Mouse (Mus musculus): Measurements from ENCODE around the gene Ilf2.

Ilf2 gene

GRCm38 (mm10) chr3:90475831-90476611 lies at the start of gene Ilf2:
TSS of gene Ilf2 (plus strand) at chr3:90476126.
- peak; percentile 98 for DNase-seq (ENCODE audit: low read depth, low spot score)

DNA sequence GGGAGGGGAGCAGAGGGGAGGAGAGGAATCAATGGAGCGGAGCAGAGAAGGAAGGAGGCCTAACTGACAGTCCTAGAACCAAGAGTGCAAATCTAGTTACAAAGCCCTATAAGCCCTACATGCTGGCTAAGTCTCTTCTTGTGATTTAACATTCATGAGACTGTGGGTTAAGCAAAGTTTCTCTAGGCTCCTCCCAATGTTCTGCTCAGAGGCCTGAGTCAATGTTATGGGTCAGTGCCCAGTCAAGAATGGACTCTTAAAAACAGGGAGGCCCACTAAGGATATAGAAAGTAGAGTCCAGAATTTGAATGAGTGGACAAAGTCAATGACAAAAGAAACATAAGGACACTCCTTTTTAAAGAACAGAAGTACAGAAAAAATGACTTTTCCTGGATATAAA lies 48.4 kb upstream of the Ilf2 start:
- DNase-seq (ENCODE audit: low read depth, low spot score) = no peak

DNA sequence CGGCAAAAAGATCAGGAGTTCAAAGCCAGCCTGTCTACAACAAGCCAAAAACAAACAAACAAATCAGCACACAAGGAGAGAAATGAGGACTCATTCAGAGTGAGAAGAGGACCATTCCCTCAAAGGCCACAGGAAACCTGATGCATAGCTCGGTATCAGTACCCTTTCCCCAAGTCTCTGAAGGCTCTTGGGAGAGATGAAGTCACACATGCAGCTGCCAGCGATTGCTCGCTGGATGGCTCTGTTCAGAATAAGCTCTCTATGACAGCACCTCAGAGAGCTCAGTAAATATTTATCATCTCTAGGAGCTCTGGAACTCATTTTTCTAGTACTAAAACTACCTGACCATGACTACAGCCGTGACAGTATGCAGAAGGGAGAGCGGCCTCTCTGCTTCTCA lies 47.7 kb upstream of the Ilf2 start:
- no peak for DNase-seq (ENCODE audit: low read depth, low spot score)

GRCm38 (mm10) chr3:90429576-90429975 lies 46.4 kb upstream of the Ilf2 start:
- DNase-seq (ENCODE audit: low read depth, low spot score) = no peak

DNA sequence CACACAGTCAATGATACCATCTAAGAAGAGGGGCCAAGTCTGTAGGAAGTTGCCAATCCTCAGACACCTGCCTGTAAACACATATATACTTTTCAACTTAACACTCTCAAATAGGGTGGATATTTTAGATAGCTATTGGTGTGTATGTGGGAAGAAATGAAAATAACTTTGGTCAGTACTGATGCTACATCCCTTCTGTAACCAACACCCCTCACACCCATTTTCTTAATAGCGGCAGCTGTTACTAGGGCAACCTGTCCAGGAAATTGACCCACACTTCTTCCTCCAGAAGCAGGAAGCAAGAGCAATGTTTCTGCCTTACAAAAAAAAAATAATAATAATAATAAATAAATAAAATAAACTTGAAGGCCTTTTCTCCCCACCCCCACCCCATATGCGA lies 43.6 kb upstream of the Ilf2 start:
- DNase-seq (ENCODE audit: low read depth, low spot score) = no peak

DNA sequence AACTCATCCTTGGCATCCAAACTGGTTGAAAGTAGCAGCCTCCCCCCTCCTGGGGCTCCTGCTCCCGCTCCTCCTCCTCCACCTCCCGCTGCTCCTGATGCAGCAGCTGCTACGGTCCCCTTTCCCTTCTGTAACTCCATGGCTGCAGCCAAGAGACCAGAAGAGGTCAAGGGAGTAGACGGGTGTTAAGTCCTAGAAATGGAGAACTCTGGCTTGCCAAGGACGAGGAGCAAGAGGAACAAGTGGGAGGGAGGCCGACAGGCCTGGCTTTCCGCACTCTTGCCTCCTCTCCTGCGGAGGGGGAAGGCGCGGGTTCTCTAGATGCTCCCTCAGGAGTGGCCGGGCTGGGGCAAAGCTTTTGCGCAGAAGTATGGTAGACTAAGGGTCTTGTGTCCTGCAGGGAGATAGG lies 43.1 kb upstream of the Ilf2 start:
- no peak for DNase-seq (ENCODE audit: low read depth, low spot score)

DNA sequence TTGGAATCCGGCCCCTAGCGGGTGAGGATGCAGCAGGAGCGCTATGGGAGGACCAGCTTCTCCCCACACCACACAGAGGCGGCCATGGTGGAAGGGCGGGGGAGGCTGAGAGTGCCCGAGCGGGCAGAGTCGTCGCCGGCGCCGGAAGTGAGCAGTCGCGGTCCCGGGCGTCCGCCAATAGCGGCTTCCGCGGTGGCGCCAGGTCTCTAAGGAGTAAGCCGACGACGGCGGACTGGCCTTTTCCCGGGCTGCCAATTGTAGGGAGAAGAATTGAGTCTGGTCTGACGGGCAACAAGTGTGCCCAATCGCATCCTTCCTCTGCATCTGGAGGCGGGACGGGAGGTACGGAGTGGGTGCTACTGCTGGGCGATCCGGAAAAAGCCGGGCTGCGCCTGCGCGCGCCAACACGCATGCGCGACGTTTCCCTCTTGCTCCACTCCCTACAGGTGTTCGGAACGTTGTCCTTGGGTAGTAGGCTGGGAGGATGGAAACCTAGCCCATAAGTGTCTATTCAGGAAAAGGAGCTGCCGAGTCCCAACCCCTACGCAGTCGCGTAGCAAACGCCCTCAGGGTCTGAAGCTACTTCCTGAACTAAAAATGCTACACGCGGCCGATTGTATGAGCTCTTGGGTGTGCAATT lies 42.4 kb upstream of the Ilf2 start, which contains the start of gene Ints3:
Gene Ints3, minus strand, starts transcription at position 242 of the 640 bp plus-strand sequence.
- DNase-seq (ENCODE audit: low read depth, low spot score) = peak; percentile 99

DNA sequence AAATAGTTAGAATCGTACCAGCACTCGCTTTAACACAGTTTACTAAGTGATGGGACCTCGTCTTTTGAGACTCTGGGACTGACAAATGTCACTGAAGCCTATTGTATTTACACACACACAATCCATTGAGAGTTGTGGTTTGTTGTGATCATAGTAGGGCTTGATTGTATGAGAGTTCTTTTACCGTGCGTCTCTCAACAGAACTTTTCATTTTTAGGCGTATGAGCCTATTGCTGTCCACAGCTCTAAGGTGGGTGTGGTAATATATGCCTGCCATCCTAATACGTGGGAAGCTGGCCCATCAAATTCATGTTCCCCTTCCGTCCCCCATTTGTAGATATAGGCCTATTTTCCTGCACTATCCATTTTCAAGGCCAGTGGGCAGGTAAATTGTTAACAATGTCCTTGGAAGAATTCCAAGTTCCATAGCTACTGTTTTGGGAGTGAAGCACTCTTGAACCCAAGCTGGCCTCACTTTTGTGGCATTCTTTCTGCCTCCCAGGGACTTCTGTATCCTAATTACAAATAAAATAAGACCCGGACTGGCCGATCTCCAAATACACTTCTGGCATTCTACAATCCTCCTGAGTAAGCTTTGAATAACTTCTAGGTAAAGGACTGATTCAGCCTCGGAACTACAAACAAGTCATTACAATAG lies 41.7 kb upstream of the Ilf2 start:
- DNase-seq (ENCODE audit: low read depth, low spot score) = no peak

GRCm38 (mm10) chr3:90437131-90437530 lies 38.8 kb upstream of the Ilf2 start:
- DNase-seq (ENCODE audit: low read depth, low spot score) = no peak

DNA sequence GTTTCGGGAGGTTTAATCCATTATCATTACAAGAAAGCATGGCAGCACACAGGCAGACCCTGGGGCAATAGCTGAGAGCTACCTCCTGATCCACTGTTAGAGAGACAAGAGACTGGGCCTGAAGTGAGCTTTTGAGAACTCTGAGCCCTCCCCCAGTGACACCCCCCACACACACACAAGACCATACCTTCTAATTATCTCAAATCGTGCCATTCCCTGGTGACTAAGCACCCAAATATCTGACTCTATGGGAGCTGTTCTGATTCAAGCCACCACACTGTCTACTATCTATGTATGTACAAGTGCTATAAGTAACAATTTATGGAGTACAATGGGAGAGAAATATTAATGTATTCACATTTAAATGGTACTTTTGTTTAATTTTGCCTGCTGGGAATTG lies 35.2 kb upstream of the Ilf2 start:
- no peak for DNase-seq (ENCODE audit: low read depth, low spot score)

DNA sequence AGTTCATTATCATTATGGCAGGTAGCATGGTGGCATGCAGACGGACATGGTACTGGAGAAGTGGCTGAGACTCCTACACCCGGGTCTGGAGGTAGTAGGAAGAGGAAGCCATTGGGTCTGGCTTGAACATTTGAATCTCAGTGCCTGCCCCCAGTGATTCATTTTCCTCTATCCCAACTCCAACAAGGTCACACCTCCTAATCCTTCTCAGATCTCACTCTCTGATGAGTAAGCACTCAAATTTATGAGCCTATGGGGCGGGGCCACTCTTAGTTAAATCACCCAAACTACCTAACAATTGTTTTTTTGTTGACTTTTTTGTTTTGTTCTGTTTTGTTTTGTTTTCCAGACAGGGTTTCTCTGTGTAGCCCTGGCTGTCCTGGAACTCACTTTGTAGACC lies 31.9 kb upstream of the Ilf2 start:
- DNase-seq (ENCODE audit: low read depth, low spot score) = no peak

DNA sequence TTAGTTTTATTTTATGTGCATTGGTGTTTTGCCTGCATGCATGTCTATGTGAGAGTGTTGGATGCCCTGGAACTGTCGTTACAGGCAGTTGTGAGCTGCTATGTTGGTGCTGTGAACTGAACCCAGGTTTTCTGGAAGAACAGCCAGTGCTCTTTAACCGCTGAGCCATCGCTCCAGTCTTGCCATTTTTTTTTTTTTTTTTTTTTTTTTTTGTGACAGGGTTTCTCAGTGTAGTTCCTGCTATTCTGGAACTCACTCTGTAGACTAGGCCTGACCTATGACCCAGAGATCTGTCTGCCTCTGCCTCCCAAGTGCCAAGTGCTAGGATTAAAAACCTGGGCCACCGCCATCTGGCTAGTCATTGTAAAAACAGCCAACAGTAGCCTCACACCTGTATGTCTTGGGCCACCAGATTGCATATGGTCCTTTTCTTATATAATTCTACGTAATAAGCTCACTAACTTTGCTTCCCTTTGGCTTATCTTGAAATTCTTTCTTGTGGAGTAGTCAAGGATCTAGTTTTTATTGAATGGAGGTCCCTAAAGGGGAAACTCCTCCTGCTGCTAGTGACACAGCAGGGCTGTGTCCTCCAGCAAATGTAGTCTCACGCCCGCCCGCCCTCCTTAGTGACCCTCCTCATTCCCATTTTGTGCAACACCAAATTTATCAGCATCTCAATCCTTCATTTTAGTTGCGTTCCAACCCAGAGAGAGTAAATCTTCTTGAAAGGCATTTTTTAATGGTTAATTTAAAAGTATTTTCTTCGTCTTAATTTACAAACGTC lies 30.3 kb upstream of the Ilf2 start:
- DNase-seq (ENCODE audit: low read depth, low spot score) = no peak

DNA sequence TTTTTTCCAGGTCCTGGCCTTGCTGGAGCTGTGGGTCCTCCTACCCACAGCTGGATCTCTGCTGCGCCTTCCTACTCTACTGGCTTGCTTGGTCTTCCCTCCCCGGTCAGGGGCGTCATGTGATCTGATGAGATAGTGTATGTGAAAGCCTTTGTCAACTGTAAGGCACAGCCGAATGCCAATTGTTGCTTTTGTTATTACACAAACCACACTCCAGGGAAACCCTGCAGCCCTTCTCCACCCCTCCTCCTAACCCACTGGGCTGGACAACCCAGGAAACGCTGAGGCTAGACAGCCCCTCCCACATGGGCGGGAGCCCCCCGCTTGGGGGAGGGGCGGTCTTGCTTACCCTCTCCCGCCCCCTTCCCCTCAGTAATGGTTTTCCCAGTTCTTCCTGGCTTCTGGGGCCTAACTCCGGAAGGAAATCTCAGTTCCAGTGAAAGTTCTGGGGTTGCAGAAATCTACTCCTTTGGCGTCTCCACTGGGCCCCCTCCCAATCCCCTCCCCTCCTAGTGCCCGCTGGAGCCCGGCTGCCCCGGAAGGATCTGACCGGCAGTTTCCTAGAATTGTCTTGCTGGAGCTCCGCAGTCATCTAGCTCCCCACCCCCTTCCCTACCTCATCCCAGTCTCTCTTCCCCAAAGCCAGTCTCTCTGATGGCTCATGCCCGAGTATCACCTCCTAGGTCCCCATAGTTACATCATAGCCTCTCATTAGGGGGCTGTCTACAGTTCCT lies 29.4 kb upstream of the Ilf2 start:
- DNase-seq (ENCODE audit: low read depth, low spot score) = peak; percentile 23

DNA sequence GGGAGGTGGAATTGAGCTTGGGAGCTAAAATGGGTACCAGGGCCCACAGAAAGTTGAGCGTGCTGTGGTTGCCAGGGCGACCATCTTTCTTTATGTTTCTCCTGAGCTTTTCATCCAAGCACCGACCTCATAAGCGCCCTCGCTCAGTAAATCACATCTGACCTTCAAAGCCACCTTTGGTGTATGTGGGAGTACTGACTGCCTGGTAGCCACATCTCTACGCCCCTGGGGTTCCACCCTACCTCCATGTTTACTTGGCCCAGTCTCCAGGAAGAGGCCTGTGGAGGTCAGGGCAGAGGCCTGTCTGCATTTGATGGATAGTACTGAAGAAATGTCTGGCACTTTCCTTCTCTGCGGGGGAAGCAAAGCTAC lies 28.8 kb upstream of the Ilf2 start:
- no peak for DNase-seq (ENCODE audit: low read depth, low spot score)

GRCm38 (mm10) chr3:90448626-90449025 lies 27.3 kb upstream of the Ilf2 start:
- no peak for DNase-seq (ENCODE audit: low read depth, low spot score)

GRCm38 (mm10) chr3:90450874-90451273 lies 25.1 kb upstream of the Ilf2 start:
- DNase-seq (ENCODE audit: low read depth, low spot score) = no peak

GRCm38 (mm10) chr3:90451396-90452095 lies 24.4 kb upstream of the Ilf2 start:
- DNase-seq (ENCODE audit: low read depth, low spot score) = no peak

DNA sequence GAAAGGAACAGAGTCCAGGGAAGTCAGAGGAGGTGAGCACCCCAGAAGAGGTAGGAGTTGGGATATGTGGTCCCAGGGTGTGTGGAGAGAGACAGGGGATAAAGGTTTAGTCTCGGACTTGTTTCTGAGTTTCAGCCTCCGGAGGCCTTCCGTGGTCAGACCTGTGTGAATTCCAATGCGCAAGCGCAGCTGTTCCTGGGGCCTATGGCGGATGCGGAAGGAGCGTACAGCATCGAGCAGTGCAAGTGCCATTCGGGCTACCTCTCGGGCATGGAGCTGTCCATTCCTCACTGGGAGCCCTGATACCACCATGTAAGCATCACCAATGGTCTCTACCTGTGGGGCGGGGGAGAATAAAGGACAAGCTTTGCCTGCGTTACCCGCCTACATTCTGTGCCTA lies 21.0 kb upstream of the Ilf2 start:
- no peak for DNase-seq (ENCODE audit: low read depth, low spot score)

- DNase-seq (ENCODE audit: low read depth, low spot score) = no peak
These were observed 16.2 kb upstream of the Ilf2 start for GRCm38 (mm10) chr3:90459727-90460126.

DNA sequence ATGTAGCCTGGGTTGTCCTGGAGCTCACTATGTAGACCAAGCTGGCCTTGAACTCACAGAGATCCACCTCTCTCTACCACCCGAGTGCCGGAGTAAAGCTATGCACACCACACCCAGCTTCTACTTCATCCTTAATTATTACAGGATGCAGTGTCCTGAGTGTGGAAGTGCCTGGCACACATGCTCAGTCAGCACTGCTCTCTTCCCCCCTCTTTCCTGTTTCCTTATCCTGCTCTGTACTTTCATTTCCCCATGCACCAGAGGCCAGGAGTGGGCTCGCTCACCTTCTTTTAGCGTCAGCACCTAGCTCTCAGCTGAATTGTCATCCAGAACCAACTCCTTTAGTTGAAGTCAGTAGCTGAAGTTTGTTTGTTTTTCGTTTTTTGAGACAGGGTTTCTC lies 15.6 kb upstream of the Ilf2 start:
- no peak for DNase-seq (ENCODE audit: low read depth, low spot score)

DNA sequence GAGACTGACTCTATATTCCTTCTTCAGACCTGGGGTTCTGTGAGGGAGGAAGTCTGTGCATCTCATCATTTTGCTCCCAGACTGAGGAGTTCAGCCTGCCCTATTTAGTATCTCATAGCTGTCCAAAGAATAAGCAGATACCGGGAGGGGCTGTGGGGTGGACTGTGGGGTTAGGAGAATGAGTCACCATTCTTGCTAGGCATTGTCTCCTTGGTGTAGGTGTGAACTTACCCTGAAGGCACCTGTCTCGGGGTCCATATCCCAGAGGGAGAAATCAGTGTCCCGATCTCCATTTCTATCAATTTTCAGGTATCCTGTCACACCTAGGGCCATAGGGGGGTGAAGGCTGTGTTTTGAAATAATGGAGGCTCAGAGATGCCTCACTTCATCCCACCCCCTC lies 14.0 kb upstream of the Ilf2 start:
- no peak for DNase-seq (ENCODE audit: low read depth, low spot score)

All from CD4-positive helper T cell, adult 2 months (primary cell).